Mouse (Mus musculus) lung, postnatal 10 days (tissue): ENCODE measurements around the gene Ube2l3.
"Not testable (repeated sequence)": the region's sequence is repeated elsewhere in the genome, so short reads cannot be mapped to it uniquely, and the experiment has no call there.

Source experiments
- DNase-seq: peaks from one replicate; pipeline ENCODE4 v3.0.0; 2021

Gene Ube2l3

DNA sequence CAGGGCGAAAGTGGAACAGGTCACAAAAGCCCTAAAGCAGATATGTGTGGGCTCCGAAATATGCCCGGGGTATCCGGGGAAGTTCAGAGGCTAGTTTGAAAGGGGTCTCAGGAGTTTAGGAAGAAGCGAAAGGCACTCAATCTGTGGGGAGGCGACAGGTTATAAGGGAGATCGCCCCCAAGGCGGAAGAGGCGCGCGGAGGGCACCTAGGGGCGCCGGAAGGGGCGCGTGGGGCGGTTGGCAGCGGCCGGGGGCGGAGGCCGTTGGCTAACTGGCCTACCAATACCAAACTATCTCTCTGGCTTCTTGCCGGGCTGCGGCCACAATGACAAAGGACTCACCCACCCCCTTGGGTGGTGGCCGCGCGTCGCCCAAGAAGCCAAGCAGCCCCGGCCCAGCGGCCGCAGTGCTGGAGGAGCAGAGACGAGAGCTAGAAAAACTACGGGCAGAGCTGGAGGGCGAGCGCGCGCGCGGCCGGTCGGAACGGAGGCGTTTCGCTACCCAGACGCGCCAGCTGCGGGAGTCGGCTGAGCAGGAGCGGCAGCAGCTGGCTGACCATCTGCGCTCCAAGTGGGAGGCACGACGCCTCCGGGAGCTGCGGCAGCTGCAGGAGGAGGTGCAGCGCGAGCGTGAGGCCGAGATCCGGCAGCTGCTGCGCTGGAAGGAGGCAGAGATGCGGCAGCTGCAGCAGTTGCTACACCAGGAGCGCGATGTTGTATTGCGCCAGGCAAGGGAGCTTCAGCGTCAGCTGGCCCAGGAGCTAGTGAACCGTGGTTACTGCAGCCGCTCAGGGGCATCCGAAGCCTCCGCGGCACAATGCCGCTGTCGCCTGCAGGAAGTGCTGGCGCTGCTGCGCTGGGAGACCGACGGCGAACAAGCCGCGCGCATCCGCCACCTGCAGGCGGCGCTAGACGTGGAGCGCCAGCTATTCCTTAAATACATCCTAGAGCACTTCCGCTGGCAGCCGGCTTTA is 6.2 kb upstream of the Ube2l3 start, which contains the start of gene Rimbp3:
Gene Rimbp3, plus strand, starts transcription at position 215 of the 973 bp plus-strand sequence.
- DNase-seq = peak; percentile 86

GRCm38 (mm10) chr16:17204990-17205389 is 2.5 kb upstream of the Ube2l3 start:
- peak; percentile 66 for DNase-seq

DNA sequence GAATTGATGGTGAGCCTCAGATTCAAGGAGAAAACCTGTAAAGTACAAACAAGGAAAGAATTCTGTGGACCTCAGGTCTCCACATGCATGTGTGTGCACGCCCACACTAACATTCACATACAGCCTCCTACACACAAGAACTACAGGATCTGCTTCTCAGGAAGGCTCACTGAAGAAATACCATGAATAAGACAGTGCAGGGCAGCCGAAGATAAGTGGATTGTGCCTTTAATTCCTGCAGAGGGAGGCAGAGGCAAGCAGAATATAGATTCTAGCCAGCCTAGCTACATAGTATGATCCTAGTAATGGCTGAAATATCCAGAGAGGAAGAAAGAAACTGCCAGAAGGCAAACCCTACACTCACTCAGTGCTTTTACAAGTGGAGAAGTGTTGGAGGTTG is 472 bp downstream of the Ube2l3 start:
- no peak for DNase-seq

GRCm38 (mm10) chr16:17200953-17201707 is 1.3 kb downstream of the Ube2l3 start:
- DNase-seq = peak; percentile 91

DNA sequence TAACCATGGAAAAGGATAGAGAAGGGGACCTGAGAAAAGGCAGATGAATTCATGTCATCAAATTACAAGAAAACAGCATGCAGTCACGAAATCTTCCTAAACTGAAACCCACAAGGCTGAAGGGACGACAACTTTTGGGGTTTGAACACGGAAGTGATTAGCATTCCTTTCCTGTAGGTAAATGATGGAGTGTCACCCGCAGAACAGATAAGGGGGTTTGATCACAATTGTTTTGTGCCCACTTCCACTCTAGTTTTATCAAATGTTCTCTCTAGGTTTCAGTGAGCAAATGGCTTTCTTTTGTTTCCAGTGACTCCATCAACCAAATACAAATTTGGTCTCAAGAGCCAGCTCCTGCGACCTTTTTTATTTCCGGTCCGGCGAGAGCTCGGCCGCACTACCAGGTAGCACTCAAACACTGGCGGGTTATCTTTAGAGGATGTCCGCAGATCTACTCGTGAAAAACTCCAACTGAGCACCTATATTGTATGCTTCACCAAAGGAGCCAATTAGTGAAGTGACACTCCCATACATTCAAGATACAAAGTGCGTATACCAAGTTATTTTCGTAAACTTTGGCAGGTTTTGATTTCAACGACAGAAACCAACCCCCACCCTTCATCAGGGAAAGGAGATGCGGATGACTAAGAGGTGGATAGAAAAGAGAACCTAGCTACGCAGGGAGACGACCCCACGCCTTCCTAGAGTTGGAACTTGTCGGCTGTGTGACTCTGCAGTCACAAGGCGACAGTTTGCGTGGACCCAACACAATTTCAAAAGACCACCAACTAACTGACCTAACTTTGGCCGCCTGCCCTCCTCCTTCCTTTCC is 2.1 kb downstream of the Ube2l3 start:
- DNase-seq = no peak

GRCm38 (mm10) chr16:17193823-17194222 is 8.6 kb downstream of the Ube2l3 start:
- no peak for DNase-seq

DNA sequence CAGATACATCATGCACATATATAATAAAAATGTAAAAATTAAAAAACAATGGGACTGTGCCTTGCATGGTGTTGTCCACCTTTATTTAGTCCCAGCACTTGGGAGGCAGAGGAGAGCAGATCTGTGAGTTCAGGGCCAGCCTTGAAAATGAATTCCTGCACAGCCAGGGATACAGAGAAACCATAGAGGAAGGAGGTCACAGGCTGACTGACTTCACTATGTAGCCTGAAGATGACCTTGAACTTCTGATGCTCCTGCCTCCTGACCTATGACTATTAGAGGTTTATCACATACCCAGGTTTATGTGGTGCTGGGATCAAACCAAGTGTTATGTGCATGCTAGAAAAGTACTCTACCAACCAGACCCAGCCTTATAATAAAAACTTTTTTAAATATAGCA is 17.0 kb downstream of the Ube2l3 start:
- DNase-seq = no peak

GRCm38 (mm10) chr16:17183003-17183402 is 19.4 kb downstream of the Ube2l3 start:
- DNase-seq = no peak

DNA sequence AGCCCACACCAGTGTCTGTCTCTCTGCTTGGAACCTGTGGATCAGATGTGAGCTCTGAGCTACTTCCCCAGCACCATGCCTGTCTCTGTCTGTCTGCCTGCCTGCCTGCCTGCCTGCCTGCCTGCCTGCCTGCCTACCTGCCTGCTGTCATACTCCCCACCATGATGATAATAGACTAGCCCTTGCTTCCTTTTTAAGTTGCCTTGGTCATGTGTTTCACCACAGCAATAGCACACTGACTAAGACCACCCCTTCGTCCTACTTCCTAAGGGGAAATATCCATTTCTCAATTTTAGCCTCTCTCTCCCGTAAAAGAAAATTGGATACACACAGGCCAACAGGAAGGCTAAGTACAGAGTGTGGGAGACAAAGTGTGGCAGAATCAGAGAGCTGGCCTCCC is 20.3 kb downstream of the Ube2l3 start:
- DNase-seq = no peak

DNA sequence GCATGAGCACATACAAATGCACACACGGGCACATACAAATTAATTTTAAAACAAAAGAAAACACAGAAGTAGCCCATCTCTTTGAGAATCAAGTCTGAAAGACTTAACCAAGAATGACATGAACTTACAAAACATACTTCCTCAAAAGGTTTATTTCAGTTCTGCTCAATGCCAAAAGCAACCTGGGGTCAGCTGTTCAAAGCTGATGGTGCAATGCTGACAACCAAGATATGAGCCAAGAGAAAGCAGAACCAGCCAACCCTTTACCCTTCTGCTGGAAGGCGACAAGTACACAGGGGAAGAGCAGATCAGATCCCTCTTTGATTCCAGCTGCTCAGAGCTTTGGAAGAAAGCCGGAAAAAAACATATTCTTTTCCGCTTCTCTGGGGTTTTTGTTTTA is 21.1 kb downstream of the Ube2l3 start:
- DNase-seq = peak; percentile 44

GRCm38 (mm10) chr16:17179706-17180105 is 22.7 kb downstream of the Ube2l3 start:
- no peak for DNase-seq

GRCm38 (mm10) chr16:17177623-17178170 is 24.8 kb downstream of the Ube2l3 start:
- no peak for DNase-seq

DNA sequence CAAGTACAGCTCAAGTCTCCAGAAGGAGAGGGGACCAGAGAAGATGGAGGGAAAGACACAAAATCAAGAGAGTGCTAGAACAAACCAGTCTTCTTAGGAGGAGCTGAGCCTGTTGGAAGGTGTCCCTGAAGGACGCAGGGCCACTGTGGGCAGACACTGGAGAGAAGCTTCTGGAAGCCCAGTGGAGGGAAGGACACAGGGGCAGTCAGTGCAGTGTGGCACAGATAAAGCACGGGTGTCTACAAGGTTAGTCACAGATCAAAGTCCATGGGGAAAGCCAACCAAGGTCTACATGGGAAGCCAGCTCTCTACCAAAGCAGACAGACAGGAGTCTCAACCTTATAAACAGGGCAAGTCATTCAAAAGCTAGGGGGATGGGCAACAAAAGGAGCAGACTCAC is 26.7 kb downstream of the Ube2l3 start:
- DNase-seq = no peak

DNA sequence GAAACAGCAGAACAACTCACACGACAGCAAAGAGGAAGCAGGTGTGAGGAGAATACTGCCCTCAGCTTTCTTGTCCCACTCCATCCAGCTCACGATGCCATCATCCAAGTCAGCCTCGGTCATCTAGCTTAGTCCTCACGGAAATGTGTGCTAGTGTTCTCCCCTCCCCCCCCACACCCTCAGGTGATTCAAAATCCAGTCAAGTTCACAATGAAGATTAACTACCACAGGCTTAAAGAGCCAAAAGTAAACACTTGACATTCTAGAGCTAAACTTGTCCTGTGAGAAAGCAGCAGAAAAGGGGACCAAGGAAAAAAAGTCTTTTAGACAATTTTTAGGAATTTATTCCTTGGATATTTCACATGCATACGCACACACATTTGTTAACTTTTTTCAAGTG is 34.4 kb downstream of the Ube2l3 start:
- DNase-seq = no peak

- no peak for DNase-seq
Measured at GRCm38 (mm10) chr16:17167179-17167578, 35.3 kb downstream of the Ube2l3 start.

GRCm38 (mm10) chr16:17165478-17165877 is 37.0 kb downstream of the Ube2l3 start:
- DNase-seq = not testable (repeated sequence)

GRCm38 (mm10) chr16:17154346-17154745 is 48.1 kb downstream of the Ube2l3 start:
- DNase-seq = no peak

- DNase-seq = no peak
Measured at GRCm38 (mm10) chr16:17151874-17152273, 50.6 kb downstream of the Ube2l3 start.

DNA sequence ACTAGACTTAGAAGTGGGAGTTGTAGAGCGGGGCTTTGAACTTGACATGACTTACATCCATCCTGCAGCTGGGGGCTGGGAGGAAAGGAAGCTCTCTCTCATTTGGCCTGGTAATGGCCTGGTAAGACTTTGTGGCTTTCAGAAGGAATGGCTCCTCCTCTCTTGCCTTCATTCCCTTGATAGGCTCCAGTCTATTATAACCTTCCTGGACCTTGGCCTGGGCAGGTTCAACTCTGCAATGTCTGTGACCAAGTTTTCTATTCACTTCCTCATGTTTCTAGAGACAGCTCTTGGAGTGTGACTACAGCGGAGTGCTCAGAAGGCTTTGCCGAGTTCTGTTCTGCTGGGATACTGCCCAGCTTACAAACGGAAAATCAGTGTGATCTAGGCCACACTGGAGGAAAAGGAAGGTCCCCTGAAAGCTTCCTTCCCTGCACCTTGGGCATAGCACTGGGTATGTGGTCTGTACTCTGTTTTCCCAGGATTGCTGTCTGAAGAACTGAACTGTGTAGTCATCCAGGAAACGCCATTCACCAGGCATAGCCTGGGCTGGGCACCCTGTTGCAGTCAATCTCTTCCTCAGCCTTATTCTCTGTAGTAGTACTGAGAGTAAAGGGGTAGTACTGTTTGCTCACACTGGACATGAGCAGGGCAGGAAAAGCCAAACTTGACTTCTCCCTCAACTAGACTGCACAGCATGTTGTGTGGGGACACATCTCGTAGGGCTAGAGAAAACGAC is 51.8 kb downstream of the Ube2l3 start:
- DNase-seq = no peak

DNA sequence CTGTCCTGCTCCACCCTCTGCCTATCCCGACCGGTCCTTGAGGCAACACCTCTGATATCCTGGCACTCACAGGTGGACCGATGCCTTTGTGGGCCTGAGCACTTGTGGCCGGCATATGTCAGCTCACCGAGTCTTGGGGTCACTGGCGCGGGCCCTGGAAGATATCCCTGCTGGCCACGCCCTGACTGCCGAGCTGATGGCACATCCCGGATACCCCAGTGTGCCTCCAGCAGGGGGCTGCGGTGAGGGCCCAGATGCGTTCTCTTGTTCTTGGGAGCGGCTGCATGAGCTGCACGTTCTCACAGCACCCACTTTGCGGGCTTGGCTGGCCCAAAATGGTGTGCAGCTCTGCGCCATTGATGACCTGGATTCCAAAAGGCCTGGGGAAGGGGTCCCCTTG is 54.4 kb downstream of the Ube2l3 start:
- DNase-seq = peak; percentile 53

GRCm38 (mm10) chr16:17147391-17147929 is 55.0 kb downstream of the Ube2l3 start:
- DNase-seq = peak; percentile 10
